Mouse (Mus musculus) olfactory bulb, adult 2 months (tissue): ENCODE results near the gene Cspg4. TPM values are rescaled to one million over a fixed set of nuclear protein-coding genes. Genes with fewer than 3 reads are reported as not detected.

Experiments
- H3K27ac ChIP-seq: fragments of 200-500 bp; 2 replicates; pipeline ENCODE4 v1.5.1; 2012; ENCODE audit warnings: low read depth, low read length; ENCODE audit not compliant: insufficient read depth
- H3K4me1 ChIP-seq: fragments of 200-500 bp; 2 replicates; pipeline ENCODE4 v1.6.1; 2012; ENCODE audit warnings: low read length; ENCODE audit not compliant: control insufficient read depth, insufficient read depth
- H3K4me3 ChIP-seq: fragments of 200-500 bp; 2 replicates; pipeline ENCODE4 v1.5.1; 2012; ENCODE audit warnings: mild to moderate bottlenecking, low read depth, low read length, moderate library complexity; ENCODE audit not compliant: insufficient read depth
- CTCF ChIP-seq: fragments of 200-500 bp; IDR thresholded peaks from 2 replicates; pipeline ENCODE4 v1.5.1; 2012; ENCODE audit warnings: low read depth, mild to moderate bottlenecking, low read length, moderate library complexity; ENCODE audit not compliant: insufficient read depth
- POLR2A ChIP-seq: fragments of 200-500 bp; IDR thresholded peaks from 2 replicates; pipeline ENCODE4 v1.6.1; 2012; ENCODE audit warnings: mild to moderate bottlenecking, low read depth, low read length, moderate library complexity; ENCODE audit not compliant: insufficient read depth
- WGBS: fragments of 180-500 bp; shearing (Covaris S2); methylation state at CpG from one replicate; pipeline ENCODE4 v1.1.7; 2018; 5-methylcytosine and 5-hydroxymethylcytosine counted together
- polyA plus RNA-seq: library from polyadenylated mRNA; stranded (reverse); fragments of >200 nt; gene quantifications from 2 replicates; pipeline ENCODE4 v1.2.4, GENCODE M21; 2012; ENCODE audit warnings: low replicate concordance; ENCODE audit not compliant: missing spikeins, insufficient read depth, insufficient read length

The Cspg4 gene
- polyA plus RNA-seq, 1 experiment = not detected

DNA sequence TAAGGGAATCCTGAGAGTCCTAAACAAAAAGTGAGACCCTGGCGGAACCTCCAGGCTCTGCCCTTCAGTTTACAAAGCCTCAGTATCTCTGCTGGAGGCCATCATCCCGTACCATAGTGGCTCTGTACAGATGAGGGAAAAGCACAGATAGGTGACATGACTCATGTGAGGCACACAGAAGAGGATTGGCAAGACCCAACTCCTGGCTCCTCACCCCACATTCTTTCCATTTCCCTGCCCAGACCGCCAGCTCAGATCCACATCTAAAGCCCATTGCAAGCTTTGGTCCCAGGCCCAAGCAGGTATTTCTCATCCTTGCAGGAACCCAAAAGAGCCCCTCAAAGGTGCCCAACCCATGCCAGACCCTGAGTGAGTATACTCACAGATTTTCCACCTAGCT is 4.8 kb upstream of the Cspg4 start:
- TF ChIP-seq CTCF (no peak), POLR2A (no peak)
- Histone ChIP-seq H3K27ac (no peak overlapping the region), H3K4me1 (peaks cover 12% of the 10 kb centered on the region), H3K4me3 (no peak overlapping the region)
- WGBS = 93% methylated on average over 3 of the region's 3 CpGs

DNA sequence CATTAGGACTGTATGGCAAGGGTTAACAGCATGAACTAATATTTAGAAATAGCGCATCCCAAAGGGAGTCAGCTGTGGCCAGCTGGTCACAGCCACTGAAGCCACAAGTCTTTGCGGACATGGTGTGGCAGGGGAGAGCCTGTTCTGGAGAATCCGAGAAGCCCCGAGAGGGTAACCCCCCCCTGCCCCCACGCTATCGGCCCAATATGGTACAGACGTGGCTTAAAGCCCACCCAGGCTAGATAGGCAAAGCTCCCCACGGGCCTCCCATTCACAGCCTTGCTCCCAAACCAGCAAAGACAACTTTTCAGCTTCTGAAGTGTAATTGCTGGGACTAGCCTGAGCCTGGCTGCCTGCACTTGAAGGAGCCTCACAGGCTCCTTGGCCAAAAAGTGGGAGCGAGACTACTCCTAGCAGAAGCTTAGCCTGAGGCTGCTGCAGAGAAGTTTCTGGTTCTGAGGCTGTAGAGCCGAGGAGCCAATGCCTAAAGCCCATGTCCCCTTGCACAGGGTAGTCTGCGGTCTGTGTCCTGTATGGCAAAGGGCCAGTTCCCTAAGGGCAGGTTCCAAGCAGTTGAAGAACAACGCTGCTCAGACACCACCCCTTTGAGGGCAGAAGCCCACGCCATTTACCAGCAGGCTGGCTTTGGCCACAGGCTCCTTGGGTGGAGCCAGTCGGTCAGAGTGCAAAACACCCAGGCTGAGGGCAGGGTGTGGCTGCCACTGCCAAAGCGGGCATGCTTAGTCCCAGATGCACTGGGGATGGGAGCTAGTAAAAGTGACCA is 4.2 kb upstream of the Cspg4 start:
- WGBS = 75% methylated on average over 15 of the region's 15 CpGs
- no peak overlapping the region for H3K27ac ChIP-seq
- H3K4me3 ChIP-seq = no peak overlapping the region
- H3K4me1 ChIP-seq = peaks cover 13% of the 10 kb centered on the region
- TF ChIP-seq POLR2A = no peak
- TF ChIP-seq CTCF = no peak

DNA sequence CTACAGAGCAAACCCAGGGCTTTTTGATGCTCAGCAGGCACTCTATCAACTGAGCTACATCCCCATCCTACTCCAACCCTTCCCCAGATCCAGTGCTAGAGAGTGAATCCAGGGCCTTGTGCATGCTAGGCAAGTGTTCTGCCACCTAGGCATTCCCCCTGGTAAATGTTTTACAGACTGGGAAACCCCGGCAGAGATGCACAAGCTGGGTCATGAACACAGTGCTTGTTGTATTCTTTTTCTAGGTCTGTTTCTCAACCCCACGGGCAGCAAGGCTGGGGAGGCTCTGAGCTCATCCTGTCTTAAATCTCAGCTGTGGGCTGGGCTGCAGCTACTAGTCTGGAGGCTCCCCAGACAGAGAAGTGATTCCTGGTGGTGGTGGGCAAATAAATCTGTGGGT is 2.0 kb upstream of the Cspg4 start:
- 60% methylated on average over 2 of the region's 2 CpGs for WGBS
- H3K27ac ChIP-seq = no peak overlapping the region
- TF ChIP-seq CTCF (no peak), POLR2A (no peak)
- H3K4me3 ChIP-seq = no peak overlapping the region
- H3K4me1 ChIP-seq = peaks cover 17% of the 10 kb centered on the region

DNA sequence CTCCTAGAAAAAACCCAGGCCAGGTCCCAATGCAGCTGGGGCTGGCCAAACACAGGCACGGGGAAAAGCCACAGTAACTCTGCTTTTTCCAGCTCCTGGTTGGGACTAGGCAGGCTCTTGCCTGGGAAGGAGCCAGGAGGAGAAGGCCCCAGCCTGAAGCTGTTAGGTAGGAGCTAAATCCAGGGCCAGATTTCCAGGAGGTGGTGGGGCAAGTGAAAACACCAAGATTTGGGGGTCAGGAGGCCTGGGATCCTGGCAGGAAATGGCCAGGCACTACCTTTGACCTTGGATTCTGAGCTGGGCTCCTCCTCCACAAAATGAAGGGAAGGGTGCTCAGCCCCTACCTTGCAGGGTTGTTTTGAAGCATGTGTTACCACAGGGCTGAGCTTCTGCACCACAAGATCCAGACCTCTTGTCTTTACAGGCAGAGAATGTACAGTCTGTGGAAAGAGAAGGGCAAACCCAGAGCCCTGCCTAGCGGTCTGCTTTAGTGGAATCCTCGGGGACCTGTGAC is 560 bp upstream of the Cspg4 start, which contains the start of gene Odf3l1:
Gene Odf3l1 (minus strand): TSS at position 464 of the 514 bp plus-strand sequence.
- 64% methylated on average over 3 of the region's 3 CpGs for WGBS
- H3K4me3 ChIP-seq = peak within 1 kb of the TSS; percentile 18
- peaks cover 25% of the 10 kb centered on the region for H3K4me1 ChIP-seq
- H3K27ac ChIP-seq = no peak within 1 kb of the TSS
- TF ChIP-seq CTCF (no peak), POLR2A (no peak)

DNA sequence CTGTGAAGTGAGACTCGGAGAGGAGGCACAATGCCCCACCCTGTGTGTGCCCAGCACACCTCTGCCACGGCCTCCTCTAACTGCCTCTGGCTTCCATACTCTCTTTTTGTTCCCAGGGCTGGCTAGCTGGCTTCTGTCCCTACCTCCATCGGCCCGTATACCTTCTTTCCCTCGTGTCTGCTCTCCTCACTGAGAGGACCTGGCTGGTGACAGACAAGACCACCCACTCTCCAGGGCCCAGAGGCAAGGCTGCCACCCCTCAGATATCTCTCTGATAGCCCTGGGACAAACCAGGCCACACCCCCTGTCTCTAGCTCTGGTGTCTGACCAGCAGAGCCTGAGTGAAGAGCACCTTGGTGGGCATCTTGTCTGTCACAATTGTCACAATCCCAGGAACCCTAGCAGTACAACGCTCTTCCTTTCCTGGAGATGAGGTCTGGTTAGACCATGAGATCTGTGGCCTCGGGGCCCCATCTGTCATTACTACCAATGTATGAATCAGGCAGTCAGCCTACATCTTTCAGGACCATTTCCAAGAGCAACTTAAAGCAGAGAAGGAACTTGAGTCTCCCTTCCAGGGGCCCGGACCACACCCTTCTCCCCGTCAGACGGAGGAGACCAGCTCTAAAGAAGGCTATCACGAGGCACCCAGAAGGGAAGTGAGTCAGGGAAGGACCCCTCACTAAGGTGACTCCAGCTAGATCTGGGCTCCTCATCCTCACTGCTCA is 1.0 kb downstream of the Cspg4 start:
- no peak for TF ChIP-seq POLR2A
- no peak overlapping the region for H3K4me3 ChIP-seq
- H3K4me1 ChIP-seq = peaks cover 34% of the 10 kb centered on the region
- H3K27ac ChIP-seq = no peak overlapping the region
- WGBS = 90% methylated on average over 11 of the region's 11 CpGs

DNA sequence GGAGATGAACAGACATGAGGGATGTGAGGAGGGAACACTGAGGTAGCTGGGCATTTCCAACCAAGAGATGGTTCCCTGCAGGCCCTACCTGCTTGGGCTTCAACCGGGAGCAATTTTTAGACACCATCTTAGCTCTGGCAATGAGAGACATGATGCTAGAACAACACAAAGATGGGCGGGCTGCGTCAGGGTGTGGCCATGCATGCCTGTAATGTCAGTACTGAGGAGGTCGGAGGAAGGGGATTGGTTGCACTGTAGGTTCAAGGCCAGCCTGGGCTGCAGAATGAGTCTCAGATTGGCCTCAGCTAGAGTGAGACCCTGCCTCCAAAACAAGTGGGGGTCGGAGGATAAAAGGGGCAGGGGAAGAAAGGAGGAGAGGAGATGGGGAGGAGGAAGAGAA is 1.6 kb downstream of the Cspg4 start:
- Histone ChIP-seq H3K27ac (no peak overlapping the region), H3K4me3 (no peak overlapping the region)
- TF ChIP-seq CTCF (no peak), POLR2A (no peak)

DNA sequence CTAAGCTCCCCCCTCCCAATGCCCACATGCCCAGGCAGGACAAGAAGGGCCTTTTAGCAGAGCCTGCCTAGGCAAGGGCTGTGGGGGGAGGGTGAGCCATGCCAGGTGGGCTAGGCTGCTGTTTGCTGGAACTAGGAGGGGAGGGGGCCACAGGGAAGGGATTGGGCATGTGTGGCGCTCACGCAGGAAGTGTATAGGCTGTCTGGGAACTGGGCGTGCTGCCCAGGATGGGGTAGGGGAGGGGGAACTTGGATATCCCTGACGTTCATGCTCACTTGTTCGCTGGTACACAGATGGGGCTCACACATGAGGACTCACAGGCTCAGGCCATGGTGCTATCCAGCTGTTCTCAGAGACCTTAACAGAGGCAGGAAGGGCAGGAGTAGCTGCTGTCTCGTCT is 3.5 kb downstream of the Cspg4 start:
- no peak overlapping the region for H3K27ac ChIP-seq
- H3K4me1 ChIP-seq = peaks cover 55% of the 10 kb centered on the region
- H3K4me3 ChIP-seq = no peak overlapping the region
- 65% methylated on average over 6 of the region's 6 CpGs for WGBS
- no peak for TF ChIP-seq CTCF
- TF ChIP-seq POLR2A = no peak

More for the DNA sequence above, 1.6 kb downstream of the Cspg4 start:
- H3K4me1 ChIP-seq = peaks cover 40% of the 10 kb centered on the region
- whole genome bisulfite sequencing = 92% methylated on average over 5 of the region's 5 CpGs

DNA sequence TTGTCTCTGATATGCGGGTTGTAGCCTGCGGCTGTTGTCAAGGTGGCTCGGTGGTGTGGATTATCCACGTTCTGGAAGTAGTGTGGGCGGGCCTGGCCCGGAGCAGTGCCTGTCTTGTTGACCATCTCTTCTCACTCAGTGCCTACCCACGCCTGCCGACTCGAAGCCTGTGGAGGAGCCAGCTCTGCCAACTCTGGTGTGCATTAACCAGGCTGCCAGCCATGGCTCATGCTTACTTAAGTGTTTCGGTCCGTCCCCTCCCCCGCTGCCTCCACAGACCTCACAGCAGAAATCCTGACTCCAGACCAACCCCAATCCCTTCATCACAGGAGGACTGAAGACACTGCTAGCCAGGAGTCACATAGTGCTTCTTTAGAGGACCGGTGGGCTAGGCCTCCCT is 4.7 kb downstream of the Cspg4 start:
- no peak for TF ChIP-seq POLR2A
- WGBS = 65% methylated on average over 13 of the region's 13 CpGs
- Histone ChIP-seq H3K4me3 (no peak overlapping the region), H3K27ac (no peak overlapping the region), H3K4me1 (peaks cover 59% of the 10 kb centered on the region)

DNA sequence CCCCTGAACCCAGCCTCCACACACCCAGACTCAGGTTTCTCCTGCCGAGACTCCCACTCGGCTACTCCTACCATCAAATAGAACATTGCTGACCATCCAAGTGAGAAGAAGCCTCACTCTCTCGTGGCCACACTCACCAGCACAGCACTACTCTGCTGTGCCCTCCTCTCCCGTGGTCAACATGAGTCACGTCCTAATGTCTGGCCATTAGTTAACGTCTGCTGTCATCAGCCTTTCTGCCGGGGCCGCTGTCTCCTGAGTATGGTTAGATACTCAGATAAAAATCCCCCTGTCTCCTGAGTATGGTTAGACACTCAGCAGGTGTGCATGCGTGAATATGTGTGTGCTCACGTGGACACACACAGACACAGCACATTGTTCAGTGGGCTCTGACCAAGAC is 5.9 kb downstream of the Cspg4 start:
- Histone ChIP-seq H3K27ac (no peak overlapping the region), H3K4me3 (no peak overlapping the region), H3K4me1 (peaks cover 54% of the 10 kb centered on the region)
- WGBS = 75% methylated on average over 10 of the region's 10 CpGs
- TF ChIP-seq POLR2A (no peak), CTCF (no peak)
